Mouse (Mus musculus): Measurements from ENCODE around the gene G6pc3.
A peak's percentile ranks its signal among the peaks of the same experiment; 100 is the strongest.

G6pc3 gene

DNA sequence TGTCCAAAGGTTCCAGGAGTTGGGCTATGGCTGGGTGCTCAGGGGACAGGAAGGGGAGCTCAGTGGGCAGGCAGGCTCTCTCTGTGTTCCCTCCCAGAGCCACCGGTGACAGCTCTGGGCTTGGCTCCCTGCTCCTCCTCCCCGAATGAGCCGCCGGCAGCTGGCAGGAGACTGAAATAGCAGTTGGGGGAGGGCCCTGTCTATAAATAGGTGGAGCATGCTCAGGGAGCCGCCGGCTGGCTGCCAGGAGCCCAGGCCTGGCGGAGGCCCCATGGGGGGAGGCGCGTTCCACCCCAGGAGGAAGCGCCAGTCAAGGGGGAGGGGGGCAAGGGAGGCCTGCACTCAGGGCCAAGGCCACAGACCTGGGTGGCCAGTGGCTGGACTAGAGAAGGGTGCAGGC, 29.4 kb downstream of the G6pc3 start:
- peak; percentile 84 for DNase-seq (ENCODE audit: low read depth)

DNA sequence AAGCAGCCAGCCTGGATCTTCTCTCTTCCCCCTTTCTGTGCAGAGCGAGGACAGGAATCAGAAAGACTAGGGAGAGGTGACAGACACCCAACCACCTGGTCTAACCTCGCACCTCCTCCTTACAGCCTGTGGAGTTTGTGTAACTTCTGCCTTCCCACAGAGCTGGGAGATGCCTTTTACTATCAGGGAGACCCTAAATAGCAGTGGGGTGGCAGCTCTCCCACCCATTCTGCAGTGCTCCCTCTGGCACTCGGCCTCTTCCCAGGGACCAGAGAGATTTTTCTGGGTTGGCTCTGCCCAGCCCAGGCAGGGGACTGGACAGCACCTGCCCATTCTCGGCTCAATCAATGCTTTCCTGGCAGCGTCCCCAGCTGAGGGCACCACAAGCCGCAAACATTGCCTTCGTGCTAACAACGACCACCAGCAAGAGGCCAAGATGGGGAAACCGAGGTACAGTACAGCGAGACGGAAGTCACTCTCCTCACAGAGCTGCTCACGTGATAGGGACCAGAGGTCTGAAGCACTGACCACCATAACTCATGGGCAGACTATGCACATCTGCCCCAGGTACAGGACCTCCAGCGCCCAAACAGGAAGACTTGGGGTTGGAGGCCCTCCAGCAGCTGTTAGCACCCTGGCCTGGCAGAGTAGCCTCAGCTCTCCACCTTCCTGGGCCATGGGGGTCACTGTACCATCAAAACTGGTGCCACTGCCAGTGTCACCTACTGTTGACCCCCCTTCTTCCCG, 30.0 kb downstream of the G6pc3 start:
- DNase-seq (ENCODE audit: low read depth), result no peak

DNA sequence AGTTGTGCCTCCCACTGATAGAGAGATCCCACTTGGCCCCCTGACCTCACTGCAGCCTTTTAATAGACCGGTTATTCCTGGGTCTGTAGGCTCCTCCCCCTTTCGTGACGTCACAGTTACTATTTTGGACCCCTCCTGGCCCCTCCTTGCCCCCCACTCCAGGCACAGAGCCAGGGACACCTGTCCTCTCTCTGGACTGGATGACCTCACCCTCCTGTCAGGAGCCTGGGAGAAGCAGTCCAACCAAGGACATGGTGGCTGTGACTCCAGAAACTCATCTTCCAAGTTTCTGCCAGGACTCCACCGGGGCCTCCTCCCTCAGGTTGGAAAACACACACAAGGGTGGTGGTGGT, 30.6 kb downstream of the G6pc3 start:
- DNase-seq (ENCODE audit: low read depth), result no peak

DNA sequence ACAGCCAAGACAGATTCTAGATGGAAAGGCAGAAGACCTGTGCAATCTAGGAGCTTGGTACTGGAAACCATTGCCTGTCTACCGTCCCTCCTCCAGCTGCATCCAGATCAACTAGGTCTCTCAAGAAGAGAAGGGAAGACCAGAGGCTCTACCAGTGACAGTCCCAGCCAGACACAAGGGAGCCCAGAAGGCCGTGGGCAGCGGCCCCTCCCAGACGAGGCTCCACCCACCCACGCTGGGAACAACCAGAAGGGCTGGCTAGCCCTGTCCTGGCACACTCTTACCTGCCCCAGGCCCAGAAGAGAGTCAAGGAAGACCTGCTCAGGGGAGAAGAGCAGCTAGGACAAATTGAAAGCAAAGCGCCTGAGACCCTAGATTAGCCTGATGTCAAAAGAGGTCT, 31.0 kb downstream of the G6pc3 start:
- DNase-seq (ENCODE audit: low read depth), result no peak

DNA sequence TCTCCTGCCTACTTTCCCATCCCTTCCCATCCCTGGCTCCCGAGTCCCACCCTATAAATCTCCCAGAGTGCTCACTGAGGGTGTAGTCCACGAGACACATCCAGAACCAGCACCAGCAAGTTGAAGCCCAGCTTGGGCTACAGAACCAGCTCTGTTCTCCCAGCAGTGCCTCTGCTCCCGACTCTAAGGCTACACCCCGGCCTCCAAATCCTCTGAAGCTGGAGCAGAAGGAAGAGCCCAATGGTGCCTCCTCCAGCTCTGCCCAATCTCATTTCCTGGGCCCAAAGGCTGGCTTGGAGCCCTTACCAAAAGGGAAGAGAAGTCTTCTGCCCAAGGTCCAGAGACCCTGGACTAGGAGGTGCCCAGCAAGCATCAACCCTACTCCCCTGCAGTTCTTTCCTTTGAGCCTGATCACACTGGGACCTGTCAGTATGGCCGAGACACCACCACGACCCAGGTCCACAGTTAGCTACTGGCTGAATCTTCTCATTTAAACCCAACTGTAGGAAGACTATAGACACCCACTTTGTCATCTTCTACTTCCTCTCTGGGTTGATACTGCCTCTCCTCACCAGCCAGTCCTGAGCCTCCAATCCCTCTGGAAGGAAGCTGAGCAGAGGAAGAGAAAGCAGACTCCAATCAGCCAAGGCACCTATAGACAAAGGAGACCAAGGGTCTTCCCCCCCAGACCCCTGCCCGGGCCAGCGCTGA, 32.0 kb downstream of the G6pc3 start:
- DNase-seq (ENCODE audit: low read depth), result no peak

DNA sequence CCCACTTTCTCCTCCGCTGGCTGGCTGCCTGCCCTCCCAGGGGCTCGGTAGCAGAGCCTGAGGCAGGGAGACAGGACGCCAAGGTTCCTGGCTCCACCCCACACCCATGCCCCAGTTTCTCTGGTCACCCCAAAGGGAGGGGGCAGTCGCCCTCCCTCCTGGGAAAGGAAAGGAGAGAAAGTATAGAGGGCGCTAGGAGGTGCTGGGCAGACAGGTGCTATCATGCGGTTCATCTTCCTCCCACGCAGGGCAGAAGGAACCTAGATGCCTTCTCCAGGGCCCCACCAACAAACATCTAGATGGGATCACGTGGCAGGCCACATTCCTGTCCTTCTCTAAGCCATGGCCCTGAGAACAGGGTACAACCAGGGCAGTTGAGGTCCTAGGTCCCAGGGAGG, 32.5 kb downstream of the G6pc3 start:
- no peak for DNase-seq (ENCODE audit: low read depth)

DNA sequence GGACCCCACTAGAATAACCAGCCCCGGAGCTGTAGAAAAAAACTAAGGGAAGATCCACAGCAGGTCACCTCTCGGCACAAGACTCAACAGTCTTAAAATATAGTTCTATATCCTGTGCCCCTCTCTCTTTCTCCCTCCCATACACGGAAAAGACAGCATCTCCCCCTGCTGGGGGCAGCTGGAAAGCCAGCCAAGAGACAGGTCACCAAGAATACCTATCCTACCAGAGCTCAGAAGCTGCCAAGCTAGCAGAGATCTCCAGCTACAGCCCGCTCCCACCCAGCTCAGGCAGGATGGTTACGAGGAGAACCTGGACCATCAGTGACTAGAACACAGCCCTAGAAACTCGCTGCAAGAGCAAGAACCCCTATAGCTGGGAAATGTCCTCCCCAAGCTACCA, 33.7 kb downstream of the G6pc3 start:
- no peak for DNase-seq (ENCODE audit: low read depth)

DNA sequence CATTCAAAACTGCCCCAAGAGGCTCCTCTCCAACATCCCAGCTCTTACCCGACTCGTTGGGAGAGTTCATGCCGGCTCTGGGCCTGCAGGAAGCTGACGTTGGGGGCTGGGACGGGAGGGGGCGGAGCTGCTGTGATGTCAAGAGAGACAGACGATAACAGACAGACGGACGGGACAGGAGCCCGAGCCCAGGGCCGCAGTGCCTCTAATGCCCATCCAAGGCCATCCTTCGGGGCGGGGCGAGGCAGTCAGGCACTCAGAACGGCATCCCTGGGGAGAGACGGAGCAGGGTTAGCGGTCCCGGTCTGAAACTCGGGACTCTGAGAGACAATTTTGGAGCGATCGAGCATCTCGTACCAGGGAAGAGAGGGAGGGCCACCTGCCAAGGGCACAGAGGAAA, 35.3 kb downstream of the G6pc3 start:
- no peak for DNase-seq (ENCODE audit: low read depth)

DNA sequence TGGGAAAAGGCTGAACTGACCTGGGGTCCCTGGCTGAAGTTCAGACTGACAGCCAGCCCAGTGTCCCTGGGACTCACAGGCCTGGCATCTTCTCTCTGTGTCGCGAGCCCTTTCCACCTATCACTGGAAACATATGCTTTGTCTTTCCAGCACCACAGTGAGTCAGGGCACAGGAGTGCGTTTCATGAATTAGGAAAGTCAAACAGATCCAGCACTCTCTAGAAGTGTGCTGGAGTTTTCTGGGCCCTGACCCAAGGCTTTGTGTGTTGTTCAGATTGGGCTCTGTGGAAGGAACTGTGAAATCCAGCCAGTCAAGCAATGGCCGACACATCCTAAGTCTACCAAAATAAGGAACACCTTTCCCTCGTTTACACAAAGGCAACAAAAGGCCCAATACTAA, 35.8 kb downstream of the G6pc3 start:
- DNase-seq (ENCODE audit: low read depth), result peak; percentile 73

DNA sequence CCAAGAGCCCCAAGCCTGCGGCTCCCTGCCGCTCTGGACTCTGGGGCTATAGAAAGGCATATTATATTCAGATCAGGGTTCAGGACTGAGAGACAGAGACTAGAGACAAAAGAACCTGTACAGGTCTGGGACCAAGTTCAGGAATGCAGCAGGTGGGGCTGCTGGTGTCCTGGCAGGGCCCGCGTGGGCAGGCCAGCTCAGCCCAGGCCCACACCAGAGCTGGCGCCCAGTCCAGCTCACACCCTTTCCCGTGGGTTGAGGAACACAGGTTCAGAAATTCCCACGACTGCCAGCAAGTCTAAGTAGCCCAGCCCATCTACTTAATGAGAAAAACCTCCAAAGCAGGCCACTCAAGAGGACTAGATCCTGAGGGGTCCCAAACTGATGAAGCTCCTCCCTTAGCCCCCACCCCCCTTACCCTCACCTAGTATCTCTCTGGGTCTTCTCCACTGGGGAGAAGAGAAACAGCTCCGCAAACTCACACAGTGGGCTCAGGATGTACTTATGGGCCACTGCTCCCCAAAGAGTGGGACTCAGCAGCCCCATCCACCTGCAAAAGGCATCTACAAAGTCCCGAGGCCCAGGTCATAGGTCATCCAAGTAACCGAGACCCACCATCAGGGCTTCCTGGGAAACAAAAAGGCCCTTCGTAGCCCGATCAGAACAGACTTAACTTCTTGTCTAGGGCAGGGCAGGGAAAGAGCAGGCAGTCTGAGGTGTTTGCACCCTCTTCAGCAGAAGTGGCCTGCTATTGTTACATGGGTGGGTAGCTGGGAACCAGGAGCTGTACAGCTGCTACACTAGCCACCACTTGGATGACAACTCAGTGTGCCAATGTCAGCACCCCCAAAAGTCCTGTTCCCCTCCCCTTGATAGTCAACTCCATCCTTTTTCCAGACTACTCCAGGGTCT, 36.9 kb downstream of the G6pc3 start:
- DNase-seq (ENCODE audit: low read depth), result no peak

DNA sequence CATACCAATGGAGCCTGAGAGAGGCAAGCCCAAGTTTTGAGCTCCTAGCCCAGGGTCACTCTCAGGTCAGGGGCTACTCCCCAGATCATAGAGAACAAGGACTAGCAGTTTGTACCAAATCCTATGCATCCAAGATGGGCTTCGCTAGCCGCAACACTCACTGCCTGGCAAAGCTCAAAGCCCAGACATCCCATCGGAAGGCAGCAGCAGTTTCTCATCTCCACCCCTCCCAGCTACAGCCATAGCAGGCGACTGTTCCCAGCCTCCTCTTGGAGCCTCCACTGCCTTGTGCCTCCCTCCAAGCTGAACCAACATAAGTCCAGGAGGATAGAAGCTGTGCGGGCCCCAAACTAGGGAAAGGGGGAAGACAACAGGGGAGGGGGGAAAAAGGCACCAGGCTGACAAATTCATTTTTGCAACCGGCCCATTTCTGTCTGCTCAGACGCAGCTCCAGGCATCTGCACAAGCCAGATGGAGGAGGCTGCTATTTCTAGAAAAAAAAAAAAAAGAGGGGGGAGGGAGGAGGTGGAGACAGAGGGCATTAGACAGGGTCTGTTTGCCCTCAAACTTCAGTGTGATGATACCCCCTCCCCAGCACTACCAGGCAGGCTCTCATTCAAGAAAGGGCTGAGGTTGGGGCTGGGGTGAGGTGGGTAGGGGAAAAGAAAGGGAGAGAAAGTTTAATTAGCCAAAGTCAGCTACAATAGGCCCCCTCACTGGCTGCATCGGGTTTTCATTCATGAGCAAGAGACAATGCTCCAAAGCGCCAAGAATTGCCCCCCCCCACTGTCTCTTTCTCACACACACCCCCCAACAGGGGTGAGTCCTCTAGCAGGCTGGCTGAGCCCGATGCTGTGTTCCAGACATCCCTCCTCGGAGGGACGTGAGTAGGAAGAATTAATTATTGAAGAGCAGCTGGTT, 38.1 kb downstream of the G6pc3 start:
- no peak for DNase-seq (ENCODE audit: low read depth)

DNA sequence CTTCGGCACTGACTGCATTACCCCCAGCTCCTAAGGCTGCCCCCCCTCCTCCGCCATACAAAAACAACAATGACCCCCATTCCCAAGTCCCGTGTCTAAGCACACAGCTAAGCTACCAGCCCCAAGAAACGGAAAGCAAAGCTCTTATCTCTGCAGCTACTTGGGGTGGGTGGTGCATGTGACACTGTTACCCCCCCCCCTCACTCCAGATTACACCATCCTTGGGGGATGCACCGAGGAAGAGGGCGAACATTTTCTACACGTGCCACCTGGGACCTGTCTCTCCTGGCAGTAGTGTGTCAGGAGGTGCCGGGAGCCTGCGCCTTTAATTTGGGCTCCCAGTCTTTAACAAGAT, 38.7 kb downstream of the G6pc3 start:
- no peak for DNase-seq (ENCODE audit: low read depth)

DNA sequence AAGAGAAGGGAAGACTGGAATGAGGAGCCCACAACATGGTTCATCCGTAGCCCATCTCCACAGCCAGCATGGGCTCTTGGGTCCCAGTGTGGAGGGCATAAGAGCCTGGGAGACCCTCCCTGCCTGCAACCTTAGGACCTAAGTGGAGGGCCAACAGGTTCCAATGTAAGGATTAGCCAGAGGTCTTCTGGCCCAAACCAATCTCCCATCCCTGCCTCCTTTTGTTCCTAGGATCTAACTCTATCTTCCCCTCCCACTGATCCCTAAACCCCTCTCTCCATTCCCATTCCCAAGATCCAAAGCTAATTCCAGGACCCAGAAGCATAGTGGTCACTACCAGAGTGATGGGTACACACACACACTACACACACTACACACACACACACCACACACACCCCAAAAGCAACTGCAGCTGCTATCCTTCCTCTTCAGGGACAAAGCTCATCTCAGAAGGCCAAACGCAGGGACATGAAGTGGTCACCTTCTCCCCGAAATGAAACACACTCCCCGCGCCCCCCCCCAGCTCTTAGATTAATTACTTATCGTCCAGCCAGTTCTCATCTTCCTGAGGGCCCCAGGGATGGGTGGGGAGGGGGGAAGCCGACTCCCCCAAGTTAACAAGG, 39.3 kb downstream of the G6pc3 start:
- no peak for DNase-seq (ENCODE audit: low read depth)

DNA sequence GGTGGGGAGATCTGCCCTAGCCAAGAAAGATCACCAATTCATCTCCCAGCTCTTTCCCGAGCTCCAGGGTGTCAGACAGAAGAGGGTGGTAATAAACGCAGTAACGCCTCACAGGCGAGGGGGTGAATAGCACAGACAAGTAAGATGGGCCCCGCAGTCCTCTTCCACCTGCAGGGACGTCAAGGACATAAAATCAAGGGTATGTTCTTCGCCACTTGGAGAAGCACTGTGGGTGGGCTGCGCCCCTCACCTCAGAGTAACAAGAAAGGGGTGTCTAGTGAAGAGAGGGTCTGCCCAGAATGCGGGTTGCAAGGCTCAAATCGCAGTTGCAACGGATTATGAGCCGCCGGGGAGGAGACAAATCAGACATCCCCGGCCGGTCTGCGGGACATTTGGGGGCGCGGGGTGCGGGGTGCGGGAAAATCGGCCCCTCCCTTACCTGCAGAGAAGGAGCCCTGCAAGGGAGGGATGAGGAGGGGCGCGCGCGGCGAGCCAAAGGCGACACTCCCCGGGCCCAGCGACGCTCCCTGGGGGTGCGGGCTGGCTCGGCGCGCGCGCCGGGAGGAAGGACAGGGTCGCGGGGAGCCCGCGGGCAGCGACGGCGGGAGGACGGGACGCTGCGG, 40.0 kb downstream of the G6pc3 start:
- no peak for DNase-seq (ENCODE audit: low read depth)

DNA sequence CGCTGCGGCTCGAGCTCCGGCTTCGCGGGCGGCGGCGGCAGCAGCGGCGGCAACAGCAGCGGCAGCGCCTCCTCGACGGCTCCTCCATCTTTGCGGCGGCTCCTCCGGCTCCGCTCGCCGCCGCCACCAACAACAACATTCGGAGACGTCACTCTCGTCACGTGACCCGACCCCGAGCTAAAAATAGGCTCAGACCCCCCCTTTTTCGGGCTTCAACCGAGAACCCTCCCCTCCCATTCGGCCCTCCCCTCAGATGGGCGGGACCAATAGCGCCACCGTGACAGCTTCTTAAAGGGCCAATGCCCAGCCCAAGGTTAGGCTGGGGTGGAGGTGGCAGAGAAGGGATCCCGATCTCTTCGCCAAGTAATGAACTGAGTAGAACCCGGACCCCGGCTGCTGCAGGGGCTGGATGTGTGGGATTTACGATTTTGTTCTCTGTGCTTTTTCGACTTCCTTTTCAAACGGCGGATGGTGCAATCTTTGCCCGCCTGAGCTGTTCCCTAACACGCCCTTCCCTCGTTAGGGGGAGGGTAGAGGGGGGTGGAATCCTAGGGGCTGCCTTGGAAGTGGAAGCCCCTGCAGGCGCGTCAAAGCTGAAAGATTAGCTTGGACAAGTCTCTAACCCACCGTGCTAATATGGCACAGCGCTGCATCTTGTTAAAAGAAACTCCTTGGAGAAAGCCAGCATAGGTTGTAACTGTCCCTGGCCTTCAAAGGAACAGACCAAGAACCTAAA, 40.8 kb downstream of the G6pc3 start, which contains the start of gene Hdac5:
TSS of gene Hdac5 (minus strand) at position 161 of the 736 bp plus-strand sequence.
- DNase-seq (ENCODE audit: low read depth), result peak; percentile 95

DNA sequence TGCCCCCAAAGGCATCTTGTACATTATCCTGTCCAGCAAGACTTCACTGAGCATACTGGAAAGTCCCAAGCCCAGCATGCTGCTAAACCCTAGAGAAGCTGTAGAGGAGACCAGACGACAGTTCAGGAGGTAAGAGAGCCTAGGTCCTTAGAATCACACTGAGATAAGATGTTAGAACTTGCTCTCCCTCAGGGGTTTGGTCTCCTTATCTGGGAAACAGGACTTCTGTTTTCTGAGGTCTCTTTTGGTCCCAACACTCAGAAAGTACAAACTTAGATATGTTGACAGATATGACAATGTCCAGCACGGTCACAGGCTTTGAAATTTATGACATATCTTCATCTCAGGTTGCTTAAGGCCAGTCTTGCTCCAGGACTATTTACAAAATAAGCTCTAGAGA, 46.6 kb downstream of the G6pc3 start:
- DNase-seq (ENCODE audit: low read depth), result no peak

DNA sequence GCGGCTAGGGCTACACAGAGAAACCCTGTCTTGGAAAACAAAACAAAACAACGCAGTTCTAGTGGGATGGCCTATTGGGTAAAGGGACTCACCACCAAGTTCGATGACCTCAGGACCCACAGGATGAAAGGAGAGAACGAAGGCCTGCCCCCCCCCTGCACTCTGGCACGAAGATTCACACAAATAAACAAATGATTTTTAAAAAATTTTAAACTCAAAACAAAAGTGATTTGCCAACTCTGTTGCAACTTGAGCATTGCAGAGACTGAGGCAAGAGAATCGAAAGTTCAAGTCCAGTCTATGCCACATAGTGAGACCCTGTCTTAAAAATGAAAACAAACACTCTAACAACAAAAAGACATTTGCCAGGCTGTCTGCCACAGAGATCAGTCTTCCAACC, 51.2 kb downstream of the G6pc3 start:
- no peak for DNase-seq (ENCODE audit: low read depth)

DNA sequence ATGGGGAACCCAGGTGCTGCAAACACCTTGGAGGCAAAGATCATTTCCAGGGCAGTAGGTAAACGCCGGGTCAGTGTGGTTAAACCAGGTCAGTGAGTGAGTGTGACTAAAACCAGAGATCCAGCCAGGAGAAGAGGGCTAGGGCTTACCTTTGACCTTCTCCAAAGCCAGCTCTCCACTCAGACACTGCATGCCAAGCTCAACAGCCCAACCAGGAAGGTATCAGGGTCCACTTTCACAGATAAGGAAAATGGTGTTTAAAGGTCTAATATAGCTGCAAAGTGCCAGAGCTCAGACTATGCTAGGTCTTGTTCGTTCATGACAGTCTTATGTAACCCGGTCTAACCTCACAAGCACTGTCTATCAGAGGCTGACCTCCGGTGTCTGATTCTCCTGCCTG, 51.8 kb downstream of the G6pc3 start:
- DNase-seq (ENCODE audit: low read depth), result no peak

DNA sequence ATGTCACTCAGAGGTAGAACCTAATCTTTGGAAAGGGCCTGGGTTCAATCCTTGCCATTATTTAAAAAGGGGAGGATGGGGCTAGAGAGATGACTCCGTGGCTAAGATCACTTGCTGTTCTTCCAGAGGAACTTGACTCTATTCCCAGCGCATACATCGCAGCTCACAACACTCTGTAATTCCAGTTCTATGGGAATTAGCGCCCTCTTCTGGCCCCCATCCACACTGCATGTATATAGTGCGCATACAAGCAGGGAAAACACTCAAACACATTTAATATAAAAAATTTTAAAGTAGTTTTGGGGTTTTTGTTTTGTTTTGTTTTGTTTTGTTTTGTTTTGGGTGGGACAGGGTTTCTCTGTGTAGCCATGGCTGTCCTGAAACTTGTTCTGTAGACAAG, 52.5 kb downstream of the G6pc3 start:
- no peak for DNase-seq (ENCODE audit: low read depth)

Measured in fibroblast of lung, adult 2 months (primary cell).